Mouse (Mus musculus) cortical plate, adult 2 months (tissue): Measurements from ENCODE around the gene Gramd1b. TPM values are rescaled to one million over a fixed set of nuclear protein-coding genes. Genes with fewer than 3 reads are reported as not detected.

Source experiments
- H3K27ac ChIP-seq: fragments of 200-500 bp; 2 replicates; pipeline ENCODE4 v1.5.1; 2012; ENCODE audit warnings: low read length, control low read depth, inconsistent platforms; ENCODE audit not compliant: insufficient read depth
- H3K4me1 ChIP-seq: fragments of 200-500 bp; 2 replicates; pipeline ENCODE4 v1.6.1; 2011; ENCODE audit warnings: low read length; ENCODE audit not compliant: control insufficient read depth, insufficient read depth
- H3K4me3 ChIP-seq: fragments of 200-500 bp; 2 replicates; pipeline ENCODE4 v1.5.1; 2011; ENCODE audit warnings: mild to moderate bottlenecking, low read length, control low read depth; ENCODE audit not compliant: insufficient read depth
- CTCF ChIP-seq: fragments of 200-500 bp; IDR thresholded peaks from 2 replicates; pipeline ENCODE4 v1.5.1; 2011; ENCODE audit warnings: mild to moderate bottlenecking, control low read depth, low read length; ENCODE audit not compliant: insufficient read depth; ENCODE audit errors: extremely low read depth
- POLR2A ChIP-seq: fragments of 200-500 bp; IDR thresholded peaks from 2 replicates; pipeline ENCODE4 v1.6.1; 2011; ENCODE audit warnings: mild to moderate bottlenecking, low read length, control low read depth; ENCODE audit not compliant: insufficient read depth; ENCODE audit errors: extremely low read depth
- polyA plus RNA-seq: library from polyadenylated mRNA; depleted of rRNA; stranded (reverse); fragments of >200 nt; gene quantifications from 2 replicates; pipeline ENCODE4 v1.2.3, GENCODE M21; 2012; rRNA removed

Gene Gramd1b
- polyA plus RNA-seq, 1 experiment: 133 TPM

DNA sequence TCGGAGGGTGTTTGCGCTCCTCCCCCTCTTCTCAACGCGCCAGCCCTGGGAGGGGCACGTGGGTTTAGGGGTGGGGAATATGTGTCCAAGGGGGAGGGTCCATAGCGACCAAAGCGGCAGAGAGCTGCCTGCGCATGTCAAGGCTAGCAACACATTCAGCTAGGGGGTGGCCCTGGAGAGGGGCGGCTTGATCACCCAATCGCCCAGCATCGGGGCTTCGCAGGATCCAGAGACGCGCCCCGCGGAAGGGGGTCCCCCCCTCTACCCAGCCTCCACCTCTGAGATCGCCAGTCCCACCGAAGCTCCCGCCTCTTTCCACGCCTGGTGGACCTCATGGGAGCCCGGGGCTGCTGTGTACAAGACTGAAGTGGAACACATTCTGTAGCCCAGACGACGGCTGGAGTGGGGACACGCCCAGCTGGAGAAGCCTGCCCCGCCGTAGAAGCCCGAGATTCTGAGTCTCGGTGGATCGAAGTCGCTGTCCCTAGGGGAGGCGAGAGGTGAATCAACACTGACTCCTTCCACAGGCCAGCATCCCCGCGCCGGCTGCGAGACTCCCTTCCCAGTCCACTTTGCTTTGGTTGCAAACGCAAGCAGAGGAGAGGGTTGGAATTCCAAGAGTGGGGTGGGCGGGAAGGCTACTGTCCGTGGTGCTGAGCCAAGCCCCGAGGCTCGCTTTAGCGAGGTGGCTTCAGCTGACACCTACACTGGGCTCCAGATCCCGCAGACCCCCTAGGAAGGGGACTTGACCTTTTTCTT, 261.9 kb downstream of the Gramd1b start, which contains the start of gene Scn3b:
Gene Scn3b (plus strand): TSS at position 115 of the 759 bp plus-strand sequence.
- no peak for TF ChIP-seq CTCF
- peak; percentile 87 for TF ChIP-seq POLR2A
- peak within 1 kb of the TSS; percentile 70 for H3K27ac ChIP-seq
- H3K4me3 ChIP-seq: peak within 1 kb of the TSS; percentile 75
- peaks cover 5% of the 10 kb centered on the region; the same call in 1 of the 2 replicates for H3K4me1 ChIP-seq

DNA sequence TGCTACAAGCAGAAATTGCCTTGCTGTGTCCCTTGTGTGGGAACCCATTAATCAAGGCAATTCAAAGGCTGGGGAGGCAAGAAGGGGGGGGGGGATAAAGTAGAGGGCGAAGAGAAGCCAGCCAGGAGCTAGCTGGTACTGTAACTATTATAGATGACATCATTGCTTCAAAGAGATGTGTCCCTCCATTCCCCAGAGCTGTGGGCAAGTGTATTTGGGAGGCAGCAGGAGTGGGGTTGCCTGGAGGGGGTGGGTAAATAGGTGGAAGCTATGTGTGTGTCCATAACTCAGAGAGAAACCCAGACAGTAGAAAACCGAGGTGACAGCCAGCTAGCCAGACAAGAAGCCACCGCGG, 262.5 kb downstream of the Gramd1b start:
- peaks cover 5% of the 10 kb centered on the region; the same call in 1 of the 2 replicates for H3K4me1 ChIP-seq
- TF ChIP-seq POLR2A: no peak
- no peak for TF ChIP-seq CTCF
- no peak overlapping the region for H3K27ac ChIP-seq
- peak overlapping the region; percentile 75 for H3K4me3 ChIP-seq

DNA sequence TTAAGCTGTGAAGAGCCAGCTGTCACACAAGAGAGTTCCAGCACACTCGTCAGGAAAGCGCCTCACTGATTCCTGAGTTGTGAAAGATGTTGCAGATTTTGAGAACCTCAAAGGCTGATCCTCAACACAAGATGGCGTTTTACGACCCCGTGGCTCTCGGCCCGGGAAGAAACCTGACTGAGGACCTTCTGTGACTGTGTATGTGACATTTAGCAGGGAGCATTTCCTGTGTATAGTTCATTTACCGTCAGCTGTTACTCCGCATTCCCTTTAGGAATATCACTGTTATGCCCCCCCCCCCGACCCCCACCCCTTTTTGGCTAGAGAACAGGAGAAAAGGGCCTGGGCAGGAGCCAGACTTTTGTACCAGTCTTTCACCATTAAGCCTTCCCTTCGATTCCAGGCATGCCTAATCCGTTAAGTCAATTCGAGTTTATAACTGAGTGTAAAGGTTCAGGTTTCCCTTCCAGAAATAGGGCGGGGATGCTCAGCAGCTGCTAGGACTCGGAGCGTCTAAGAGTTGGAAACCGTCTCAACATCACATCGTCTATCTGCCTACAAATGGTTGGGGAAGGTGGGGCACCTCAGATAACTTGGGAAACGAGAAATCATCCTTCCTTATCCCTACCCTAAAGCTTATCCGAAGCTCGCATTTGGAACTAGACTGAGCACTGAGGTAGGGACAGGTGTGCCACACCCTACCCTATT, 263.0 kb downstream of the Gramd1b start:
- Histone ChIP-seq H3K4me1 (peaks cover 4% of the 10 kb centered on the region; the same call in 1 of the 2 replicates), H3K4me3 (peak overlapping the region; percentile 75), H3K27ac (no peak overlapping the region)
- TF ChIP-seq POLR2A (no peak), CTCF (0 out of 2 replicates have a peak, but pooled peaks have one; percentile 7)

DNA sequence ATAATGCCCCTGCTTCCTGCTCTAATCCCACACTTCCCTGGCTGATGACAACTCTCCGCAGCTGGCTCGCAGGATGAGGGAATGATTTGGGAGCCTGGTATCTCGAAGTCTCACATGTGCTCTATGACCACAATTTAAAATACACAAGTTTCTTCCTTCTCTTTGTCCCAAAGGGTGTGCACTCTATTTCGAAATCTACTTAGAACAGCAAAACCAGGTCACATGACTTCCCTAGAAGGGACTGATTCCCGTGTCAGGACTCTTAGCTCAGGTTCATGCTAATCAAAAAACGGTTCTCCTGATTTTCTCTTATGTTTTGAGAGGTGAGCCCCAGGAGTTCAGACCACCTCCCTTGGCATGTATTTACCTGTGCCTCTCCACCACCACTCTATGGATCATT, 267.3 kb downstream of the Gramd1b start:
- TF ChIP-seq CTCF (no peak), POLR2A (no peak)
- H3K4me1 ChIP-seq: no peaks in the 10 kb centered on the region
- H3K27ac ChIP-seq: no peak overlapping the region
- H3K4me3 ChIP-seq: no peak overlapping the region

DNA sequence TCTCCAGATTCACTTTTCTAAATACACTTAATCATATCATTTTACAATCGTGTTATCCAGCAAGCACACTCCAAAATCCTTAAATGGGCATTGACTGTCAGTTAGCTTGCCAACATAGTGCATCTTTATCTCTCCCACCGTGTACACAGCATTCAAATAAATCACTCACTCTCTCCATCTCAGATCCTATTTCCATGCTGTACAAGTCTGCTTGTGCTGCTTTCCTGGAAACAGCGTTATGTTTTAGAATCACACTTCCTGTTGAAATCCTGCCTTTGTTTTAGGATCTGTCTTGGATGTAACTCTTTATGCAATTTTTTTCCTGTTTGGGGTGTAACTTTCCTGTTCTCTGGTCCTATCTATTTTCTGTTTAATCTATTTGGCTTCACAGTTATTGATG, 278.7 kb downstream of the Gramd1b start:
- Histone ChIP-seq H3K4me1 (no peaks in the 10 kb centered on the region), H3K27ac (no peak overlapping the region), H3K4me3 (no peak overlapping the region)
- TF ChIP-seq CTCF: no peak
- no peak for TF ChIP-seq POLR2A

DNA sequence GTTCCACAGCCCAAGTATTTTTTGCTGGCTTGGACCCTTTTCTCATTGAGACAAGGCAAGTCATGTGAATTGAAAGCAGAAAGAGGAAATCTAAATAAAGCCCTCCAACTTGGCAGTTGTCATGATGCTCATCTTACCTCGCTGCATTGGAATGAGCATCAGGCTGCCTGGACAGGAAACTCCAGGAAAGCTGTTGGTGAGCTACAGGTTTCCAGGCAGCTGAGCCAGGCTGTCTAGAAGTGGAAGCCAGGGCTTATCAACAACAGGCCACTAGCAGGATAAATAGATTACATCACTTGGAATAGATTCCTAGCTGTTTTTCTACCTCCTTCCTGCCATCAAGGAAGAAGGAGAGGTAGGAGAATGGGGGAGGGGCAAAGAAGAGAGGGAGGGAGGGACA, 282.1 kb downstream of the Gramd1b start:
- Histone ChIP-seq H3K4me3 (no peak overlapping the region), H3K27ac (no peak overlapping the region), H3K4me1 (peaks cover 6% of the 10 kb centered on the region; the same call in 1 of the 2 replicates)
- TF ChIP-seq CTCF: no peak
- TF ChIP-seq POLR2A: no peak

DNA sequence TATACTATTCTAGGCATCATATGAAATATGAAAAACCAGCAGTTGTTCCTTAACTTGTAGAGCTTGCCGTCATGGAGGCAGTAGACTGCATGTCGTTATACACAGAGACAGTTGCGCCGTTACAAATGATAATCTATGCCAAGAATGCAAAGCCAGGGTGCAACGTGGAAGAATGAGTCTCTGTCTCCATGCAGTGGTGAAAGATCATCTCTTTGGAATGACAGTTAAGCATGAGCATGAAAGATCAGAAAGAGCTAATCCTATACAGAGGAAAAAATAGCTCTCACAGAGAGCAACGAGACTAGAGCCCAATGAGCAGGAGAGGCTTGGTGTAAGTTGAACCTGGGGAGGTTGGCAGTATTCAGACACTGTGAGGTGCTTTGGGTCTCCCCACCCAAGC, 284.5 kb downstream of the Gramd1b start:
- no peak overlapping the region for H3K4me3 ChIP-seq
- no peak for TF ChIP-seq POLR2A
- no peak overlapping the region for H3K27ac ChIP-seq
- peaks cover 9% of the 10 kb centered on the region; the same call in 1 of the 2 replicates for H3K4me1 ChIP-seq

DNA sequence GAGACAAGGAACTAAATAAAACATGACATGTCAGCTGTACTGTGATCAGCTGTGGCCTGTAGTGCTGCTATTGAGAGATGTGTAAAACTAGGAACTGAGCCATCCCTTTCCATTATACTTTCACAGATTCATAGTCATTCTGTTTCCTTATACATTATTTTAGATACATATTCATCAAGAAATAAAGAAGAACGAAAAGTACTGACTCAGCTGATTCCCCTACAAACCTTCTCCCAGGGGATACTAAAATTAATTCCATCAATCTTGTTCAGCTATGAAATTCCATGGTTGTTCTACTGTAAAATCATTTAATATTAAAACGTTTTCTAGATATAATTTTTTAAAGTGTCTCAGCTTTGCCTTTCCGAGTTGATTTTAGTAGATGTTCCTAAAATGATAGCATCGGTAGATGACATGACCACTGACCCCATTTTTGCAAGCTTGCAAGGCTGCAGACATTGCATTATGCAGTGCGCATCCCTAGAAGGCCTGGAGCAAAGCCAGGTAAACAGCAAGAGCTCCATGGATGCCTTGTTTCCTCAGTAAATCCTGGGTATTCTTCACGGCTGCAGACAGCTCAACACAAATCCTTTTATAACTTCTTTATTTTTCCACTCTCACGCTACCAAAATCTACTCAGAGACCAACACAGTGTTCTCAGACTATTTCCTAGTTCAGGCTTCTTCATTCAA, 285.1 kb downstream of the Gramd1b start:
- H3K4me1 ChIP-seq: peaks cover 11% of the 10 kb centered on the region; the same call in 1 of the 2 replicates
- TF ChIP-seq POLR2A: no peak
- TF ChIP-seq CTCF: no peak
- H3K4me3 ChIP-seq: no peak overlapping the region
- H3K27ac ChIP-seq: no peak overlapping the region

DNA sequence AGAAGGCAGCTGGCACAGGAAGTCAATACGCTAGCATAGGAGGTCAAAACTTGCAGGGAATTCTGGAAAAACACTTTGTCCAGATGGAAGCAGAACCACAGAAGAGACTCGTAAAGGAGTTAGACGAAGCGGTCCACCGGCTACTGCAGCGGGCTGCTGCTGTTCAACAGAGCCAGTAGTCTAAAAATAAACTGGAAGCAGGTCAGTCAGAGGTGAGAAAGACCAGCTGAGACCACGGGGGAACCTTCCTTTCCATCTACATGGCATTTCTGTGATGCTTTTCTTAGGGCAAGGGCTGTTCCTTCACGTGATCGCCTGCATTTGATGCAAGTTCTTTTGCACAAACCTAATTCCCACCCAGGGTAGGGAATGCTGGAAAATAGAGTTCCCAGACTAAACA, 285.7 kb downstream of the Gramd1b start:
- peaks cover 12% of the 10 kb centered on the region; the same call in 1 of the 2 replicates for H3K4me1 ChIP-seq
- TF ChIP-seq POLR2A (no peak), CTCF (no peak)
- H3K4me3 ChIP-seq: no peak overlapping the region
- no peak overlapping the region for H3K27ac ChIP-seq

Other genes with a start within 250 kb of the Gramd1b start
- gene Gm21915, start 139.2 kb upstream of the Gramd1b start, polyA plus RNA-seq: not detected in 2 replicates
- 9.4 and 9.5 TPM in 2 replicates for gene Clmp, start 154.6 kb upstream of the Gramd1b start, polyA plus RNA-seq